Comparison of ENCODE assay signal across 7 mouse cellular contexts in genomic region chr10:128803361-128803760, GRCm38 (mm10). TPM values are rescaled to one million over a fixed set of nuclear protein-coding genes. Genes with fewer than 3 reads are reported as not detected.
DNase-seq lines count a peak whose midpoint lies in the region; ATAC-seq and TF ChIP-seq lines count a peak whose summit lies in the region.

No protein-coding gene starts in this region.

- WGBS in lung, embryonic 14.5 days, result 7% methylated on average over 6 of the region's 6 CpGs
- 11% methylated on average over 6 of the region's 6 CpGs for WGBS in limb, embryonic 12.5 days
- WGBS in small intestine, adult 2 months, result 44% methylated on average over 6 of the region's 6 CpGs

- H3K4me1 ChIP-seq in lung, embryonic 14.5 days (ENCODE audit: insufficient read depth), result peaks cover 18% of the 10 kb centered on the region
- H3K4me1 ChIP-seq in embryonic fibroblast, embryonic 13.5 days (ENCODE audit: control insufficient read depth, insufficient read depth, low read length), result peaks cover 6% of the 10 kb centered on the region; the same call in 1 of the 2 replicates
- peaks cover 38% of the 10 kb centered on the region for H3K4me1 ChIP-seq in limb, embryonic 12.5 days (replicated peaks)
- peaks cover 18% of the 10 kb centered on the region for H3K4me1 ChIP-seq in small intestine, adult 2 months (ENCODE audit: control insufficient read depth, insufficient read depth, insufficient read length, low read length)

- H3K9ac ChIP-seq in lung, embryonic 14.5 days, result peak overlapping the region; percentile 87
- H3K9ac ChIP-seq in limb, embryonic 12.5 days (replicated peaks), result peak overlapping the region; percentile 84

- no peaks in the 10 kb centered on the region for H3K9me3 ChIP-seq in lung, embryonic 14.5 days (ENCODE audit: low read depth, low read length)
- H3K9me3 ChIP-seq in limb, embryonic 12.5 days, result no peaks in the 10 kb centered on the region

- peaks cover 43% of the 10 kb centered on the region for H3K36me3 ChIP-seq in lung, embryonic 14.5 days (ENCODE audit: insufficient read depth)
- peaks cover 54% of the 10 kb centered on the region for H3K36me3 ChIP-seq in limb, embryonic 12.5 days
- H3K36me3 ChIP-seq in small intestine, adult 2 months (ENCODE audit: control insufficient read depth, insufficient read depth, low read length), result no peaks in the 10 kb centered on the region

- no peaks in the 10 kb centered on the region for H3K27me3 ChIP-seq in lung, embryonic 14.5 days (ENCODE audit: insufficient read depth, low read length)
- no peaks in the 10 kb centered on the region for H3K27me3 ChIP-seq in limb, embryonic 12.5 days
- H3K27me3 ChIP-seq in small intestine, adult 2 months (ENCODE audit: control insufficient read depth, insufficient read depth, low read length), result no peaks in the 10 kb centered on the region

- peak overlapping the region; percentile 82 for H3K4me2 ChIP-seq in lung, embryonic 14.5 days
- peak overlapping the region; percentile 87 for H3K4me2 ChIP-seq in limb, embryonic 12.5 days

- TF ChIP-seq CTCF in lung, embryonic 14.5 days (IDR thresholded peaks at IDR 0.05; ENCODE audit: low read depth), result no peak
- no peak for TF ChIP-seq CTCF in embryonic fibroblast, embryonic 13.5 days (IDR thresholded peaks at IDR 0.05; ENCODE audit: borderline replicate concordance, insufficient read depth, low read length)
- TF ChIP-seq CTCF in small intestine, adult 2 months (IDR thresholded peaks at IDR 0.05; ENCODE audit: extremely low read depth, insufficient read length, insufficient replicate concordance, low read depth, low read length), result no peak

- H3K27ac ChIP-seq in lung, embryonic 14.5 days (ENCODE audit: low read depth), result peak overlapping the region; percentile 99
- H3K27ac ChIP-seq in embryonic fibroblast, embryonic 13.5 days (ENCODE audit: insufficient read depth, low read length), result peak overlapping the region; percentile 95
- H3K27ac ChIP-seq in limb, embryonic 12.5 days, result peak overlapping the region; percentile 99
- peak overlapping the region; percentile 50 for H3K27ac ChIP-seq in small intestine, adult 2 months (ENCODE audit: insufficient read depth, low read depth, low read length)

- no peak for ATAC-seq in lung, embryonic 14.5 days (ENCODE audit: insufficient read depth)
- no peak for ATAC-seq in limb, embryonic 12.5 days (ENCODE audit: insufficient number of reproducible peaks, insufficient read depth, low FRiP score, low TSS enrichment, low read depth)

- peak overlapping the region; percentile 80 for H3K4me3 ChIP-seq in lung, embryonic 14.5 days (ENCODE audit: low read depth, low read length)
- peak overlapping the region; percentile 73 for H3K4me3 ChIP-seq in embryonic fibroblast, embryonic 13.5 days (ENCODE audit: insufficient read depth, low read length)
- H3K4me3 ChIP-seq in limb, embryonic 12.5 days (replicated peaks), result peak overlapping the region; percentile 77
- peak overlapping the region; percentile 91 for H3K4me3 ChIP-seq in small intestine, adult 2 months (ENCODE audit: low read depth, low read length)

- peak; percentile 29 for DNase-seq in lung, embryonic 14.5 days
- DNase-seq in lung, postnatal 36 days, result no peak
- no peak for DNase-seq in B cell, adult 2 months
- DNase-seq in gastrocnemius, postnatal 25 days, result no peak

- no peak for TF ChIP-seq POLR2A in embryonic fibroblast, embryonic 13.5 days (IDR thresholded peaks at IDR 0.05; ENCODE audit: low read depth, low read length)
- no peak for TF ChIP-seq POLR2A in small intestine, adult 2 months (IDR thresholded peaks at IDR 0.05; ENCODE audit: low read depth, low read length)

RNA-seq across cellular contexts. Expression of gene Dnajc14, which starts 0.5 kb away (rescaled TPM):
- polyA plus RNA-seq in lung, embryonic 14.5 days (2014; fragmentation: Nextera tagmentation; extraction: Ambion mirVana), result 34.9 and 38.2 TPM in 2 replicates
- polyA plus RNA-seq in embryonic fibroblast, embryonic 13.5 days (2011; ENCODE audit: insufficient read length, low read depth, missing spikeins), result 55.5 and 59.0 TPM in 2 replicates
- 56.4 and 58.0 TPM in 2 replicates for polyA plus RNA-seq in limb, embryonic 12.5 days (2016; fragmentation: Nextera tagmentation; extraction: Ambion mirVana)
- 4.6 and 12.1 TPM in 2 replicates for polyA plus RNA-seq in small intestine, adult 2 months (2012; rRNA removed)
- 10 to 100 TPM; 20.7 to 21.5 TPM for total RNA-seq in gastrocnemius, postnatal 25 days (2021)

RNA-seq across cellular contexts. Expression of gene Tmem198b, which starts 0.8 kb away (rescaled TPM):
- polyA plus RNA-seq in lung, embryonic 14.5 days (2014; fragmentation: Nextera tagmentation; extraction: Ambion mirVana), result 12.1 and 15.1 TPM in 2 replicates
- 34.4 and 44.8 TPM in 2 replicates for polyA plus RNA-seq in embryonic fibroblast, embryonic 13.5 days (2011; ENCODE audit: insufficient read length, low read depth, missing spikeins)
- polyA plus RNA-seq in limb, embryonic 12.5 days (2016; fragmentation: Nextera tagmentation; extraction: Ambion mirVana), result 22.6 and 23.4 TPM in 2 replicates
- polyA plus RNA-seq in small intestine, adult 2 months (2012; rRNA removed), result 4.6 and 7.0 TPM in 2 replicates
- total RNA-seq in gastrocnemius, postnatal 25 days (2021), result 1 to 10 TPM; 3.4 to 4.2 TPM

RNA-seq across cellular contexts. Expression of gene Mmp19, which starts 12.7 kb away (rescaled TPM):
- 1.5 and 2.1 TPM in 2 replicates for polyA plus RNA-seq in lung, embryonic 14.5 days (2014; fragmentation: Nextera tagmentation; extraction: Ambion mirVana)
- polyA plus RNA-seq in embryonic fibroblast, embryonic 13.5 days (2011; ENCODE audit: insufficient read length, low read depth, missing spikeins), result 43.6 and 54.0 TPM in 2 replicates
- 0.36 and 0.50 TPM in 2 replicates for polyA plus RNA-seq in limb, embryonic 12.5 days (2016; fragmentation: Nextera tagmentation; extraction: Ambion mirVana)
- polyA plus RNA-seq in small intestine, adult 2 months (2012; rRNA removed), result 1.2 and 2.5 TPM in 2 replicates
- 1 to 10 TPM; 1.7 to 3.6 TPM for total RNA-seq in gastrocnemius, postnatal 25 days (2021)

RNA-seq across cellular contexts. Expression of gene Sarnp, which starts 13.8 kb away (rescaled TPM):
- polyA plus RNA-seq in lung, embryonic 14.5 days (2014; fragmentation: Nextera tagmentation; extraction: Ambion mirVana), result 223 and 227 TPM in 2 replicates
- 106 and 112 TPM in 2 replicates for polyA plus RNA-seq in embryonic fibroblast, embryonic 13.5 days (2011; ENCODE audit: insufficient read length, low read depth, missing spikeins)
- 241 and 260 TPM in 2 replicates for polyA plus RNA-seq in limb, embryonic 12.5 days (2016; fragmentation: Nextera tagmentation; extraction: Ambion mirVana)
- polyA plus RNA-seq in small intestine, adult 2 months (2012; rRNA removed), result 0.14 and 0.89 TPM in 2 replicates
- 10 to 100 TPM; 26.5 to 28.4 TPM for total RNA-seq in gastrocnemius, postnatal 25 days (2021)

RNA-seq across cellular contexts. Expression of gene Ormdl2, which starts 18.1 kb away (rescaled TPM):
- polyA plus RNA-seq in lung, embryonic 14.5 days (2014; fragmentation: Nextera tagmentation; extraction: Ambion mirVana), result 55.8 and 63.9 TPM in 2 replicates
- 30.4 and 31.2 TPM in 2 replicates for polyA plus RNA-seq in embryonic fibroblast, embryonic 13.5 days (2011; ENCODE audit: insufficient read length, low read depth, missing spikeins)
- 27.9 and 31.6 TPM in 2 replicates for polyA plus RNA-seq in limb, embryonic 12.5 days (2016; fragmentation: Nextera tagmentation; extraction: Ambion mirVana)
- polyA plus RNA-seq in small intestine, adult 2 months (2012; rRNA removed), result 36.4 and 62.8 TPM in 2 replicates
- 1 to 10 TPM; 3.1 to 3.7 TPM for total RNA-seq in gastrocnemius, postnatal 25 days (2021)

Comparison
In these comparisons a context has a peak if more than half of its experiments do, and no peak if none do; other contexts are left out.
1. RNA of gene Mmp19, which starts 12.7 kb away (polyA plus RNA-seq): 43.6 to 54.0 TPM in embryonic fibroblast, embryonic 13.5 days; 1.5 to 2.1 TPM in lung, embryonic 14.5 days, 1.2 to 2.5 TPM in small intestine, adult 2 months and 0.36 to 0.50 TPM in limb, embryonic 12.5 days; every median in the first group is over 10 times any median in the second.
2. Peak in every context shown above with its lines, with median percentiles within 50 percentile points of each other: H3K27ac ChIP-seq and H3K4me3 ChIP-seq.